Mouse (Mus musculus): ENCODE data around the gene Fchsd2. TPM values are rescaled to one million over a fixed set of nuclear protein-coding genes. Genes with fewer than 3 reads are reported as not detected.
"Not testable (repeated sequence)": the region's sequence is repeated elsewhere in the genome, so short reads cannot be mapped to it uniquely, and the experiment has no call there.

Fchsd2 gene
- polyA plus RNA-seq, 1 experiment from 2014 or later, result 14.8 TPM

DNA sequence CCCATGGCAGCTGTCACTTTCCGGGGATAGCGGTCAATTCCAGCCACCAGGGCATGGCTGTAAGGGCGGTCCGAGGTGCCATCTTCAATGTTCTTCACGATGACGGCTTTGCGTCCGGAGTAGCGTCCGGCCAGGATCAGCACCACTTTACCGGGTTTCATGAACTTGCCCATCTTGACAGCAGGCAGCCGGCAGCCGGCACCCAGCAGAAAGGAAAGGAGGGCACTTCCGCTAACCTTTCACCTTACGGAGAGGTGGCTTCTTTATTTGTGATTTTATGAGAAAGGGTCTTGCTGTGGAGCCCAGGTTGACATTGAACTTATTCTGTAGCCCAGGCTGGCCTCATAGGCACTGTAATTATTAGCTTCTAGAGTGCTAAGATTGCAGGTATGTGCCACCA is 62.2 kb downstream of the Fchsd2 start:
- H3K27me3 ChIP-seq; H3K4me1 ChIP-seq (replicated peaks); H3K9me3 ChIP-seq (replicated peaks); H3K4me2 ChIP-seq; H3K4me3 ChIP-seq; H3K36me3 ChIP-seq; H3K27ac ChIP-seq; ATAC-seq (replicated peaks; ENCODE audit: insufficient number of reproducible peaks, insufficient read depth, low FRiP score, low read depth); H3K9ac ChIP-seq: not testable (repeated sequence)
- 94% methylated on average over 15 of the region's 15 CpGs for WGBS

DNA sequence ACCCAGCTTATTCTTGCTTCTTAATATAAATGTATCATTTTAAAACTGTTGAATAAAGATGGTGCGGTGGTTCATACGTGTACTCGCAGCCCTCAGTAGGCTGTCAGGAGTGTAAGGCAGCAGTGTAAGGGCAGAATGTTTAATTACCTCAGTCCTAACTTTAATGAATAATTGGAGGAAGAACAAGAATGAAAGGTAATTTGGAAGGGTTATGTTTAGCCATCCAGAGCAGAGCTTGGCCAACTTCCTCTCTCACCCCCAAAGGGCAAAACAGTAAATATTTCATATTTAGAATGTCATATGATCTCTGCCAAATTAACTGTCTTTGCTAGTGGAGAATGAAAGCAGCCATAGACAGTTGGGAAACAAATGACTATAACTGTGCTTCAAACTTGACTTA is 62.6 kb downstream of the Fchsd2 start:
- no peak overlapping the region for H3K9ac ChIP-seq
- H3K27me3 ChIP-seq, result no peaks in the 10 kb centered on the region
- ATAC-seq (replicated peaks; ENCODE audit: insufficient number of reproducible peaks, insufficient read depth, low FRiP score, low read depth), result no peak
- H3K27ac ChIP-seq, result no peak overlapping the region
- H3K9me3 ChIP-seq (replicated peaks), result no peaks in the 10 kb centered on the region
- H3K4me2 ChIP-seq, result no peak overlapping the region
- H3K4me1 ChIP-seq (replicated peaks), result no peaks in the 10 kb centered on the region
- no peaks in the 10 kb centered on the region for H3K36me3 ChIP-seq
- no peak overlapping the region for H3K4me3 ChIP-seq
- WGBS, result 92% methylated on average over 3 of the region's 3 CpGs

DNA sequence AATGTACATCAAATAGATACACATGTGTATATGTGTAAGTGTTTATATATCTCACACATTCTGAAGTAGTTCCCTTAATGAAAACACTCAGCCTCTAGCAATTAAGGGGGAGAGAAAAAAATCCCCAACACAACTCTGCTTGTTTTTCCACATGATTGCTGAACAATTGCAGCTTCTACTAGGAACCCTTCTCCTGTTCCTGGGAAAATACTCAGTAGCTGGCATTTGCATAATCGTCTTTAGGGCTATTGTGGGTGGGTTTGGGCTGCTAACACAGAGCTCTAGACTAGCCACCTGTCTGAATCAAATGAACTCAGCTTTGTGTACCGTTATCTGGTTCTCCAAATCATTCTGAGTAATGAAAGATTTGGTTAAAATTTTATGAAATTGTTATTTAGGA is 67.6 kb downstream of the Fchsd2 start:
- Histone ChIP-seq H3K27me3 (no peaks in the 10 kb centered on the region), H3K4me3 (no peak overlapping the region), H3K9me3 (replicated peaks) (no peaks in the 10 kb centered on the region), H3K27ac (no peak overlapping the region), H3K36me3 (no peaks in the 10 kb centered on the region), H3K4me2 (no peak overlapping the region), H3K9ac (no peak overlapping the region), H3K4me1 (replicated peaks) (no peaks in the 10 kb centered on the region)
- ATAC-seq (replicated peaks; ENCODE audit: insufficient number of reproducible peaks, insufficient read depth, low FRiP score, low read depth), result no peak
- 70% methylated on average over 2 of the region's 2 CpGs for WGBS

DNA sequence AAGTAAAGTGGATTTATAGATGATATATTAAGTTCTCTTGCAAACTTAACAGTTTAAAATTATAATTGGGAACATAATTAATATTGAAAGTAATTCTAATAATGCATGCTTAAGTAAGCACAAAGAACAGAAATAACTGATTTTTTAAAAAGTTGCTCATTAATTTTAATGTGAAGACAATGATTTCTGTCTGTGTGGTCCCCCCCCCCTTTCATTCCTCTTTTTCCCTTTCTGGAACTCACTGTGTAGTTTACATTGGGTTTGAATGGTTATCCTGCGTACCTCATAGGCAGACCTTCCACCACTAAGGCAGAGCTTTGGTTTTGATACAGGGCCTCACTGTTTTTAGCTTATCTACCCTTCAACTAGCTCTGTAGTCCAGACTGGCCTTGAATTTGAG is 70.1 kb downstream of the Fchsd2 start:
- ATAC-seq (replicated peaks; ENCODE audit: insufficient number of reproducible peaks, insufficient read depth, low FRiP score, low read depth), result no peak
- Histone ChIP-seq H3K27me3 (no peaks in the 10 kb centered on the region), H3K9ac (no peak overlapping the region), H3K4me1 (replicated peaks) (no peaks in the 10 kb centered on the region), H3K27ac (no peak overlapping the region), H3K4me3 (no peak overlapping the region), H3K4me2 (no peak overlapping the region), H3K9me3 (replicated peaks) (no peaks in the 10 kb centered on the region), H3K36me3 (no peaks in the 10 kb centered on the region)
- WGBS, result 78% methylated on average over 1 of the region's 1 CpGs

DNA sequence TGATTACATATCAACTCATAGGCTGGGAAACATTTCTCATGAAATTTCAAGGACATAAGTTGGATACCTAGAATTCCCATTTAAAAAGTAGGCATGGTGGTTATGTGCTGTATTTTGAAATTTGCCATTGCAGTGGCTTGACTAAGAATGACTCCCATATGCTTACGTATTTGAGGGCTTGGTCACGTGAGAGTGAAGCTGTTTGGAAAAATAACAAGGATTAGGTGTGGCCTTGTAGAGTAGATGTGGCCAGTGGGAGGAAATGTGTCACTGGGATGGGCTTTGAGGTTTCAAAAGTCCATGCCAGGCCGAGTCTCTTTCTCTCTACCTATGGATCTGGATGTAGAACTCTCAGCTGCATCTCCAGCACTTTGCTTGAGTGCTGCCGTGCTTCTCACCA is 71.2 kb downstream of the Fchsd2 start:
- Histone ChIP-seq H3K4me1 (replicated peaks) (no peaks in the 10 kb centered on the region), H3K9ac (no peak overlapping the region), H3K9me3 (replicated peaks) (no peaks in the 10 kb centered on the region), H3K27me3 (no peaks in the 10 kb centered on the region), H3K36me3 (no peaks in the 10 kb centered on the region), H3K4me3 (no peak overlapping the region), H3K27ac (no peak overlapping the region), H3K4me2 (no peak overlapping the region)
- WGBS, result 79% methylated on average over 4 of the region's 4 CpGs
- ATAC-seq (replicated peaks; ENCODE audit: insufficient number of reproducible peaks, insufficient read depth, low FRiP score, low read depth), result no peak

DNA sequence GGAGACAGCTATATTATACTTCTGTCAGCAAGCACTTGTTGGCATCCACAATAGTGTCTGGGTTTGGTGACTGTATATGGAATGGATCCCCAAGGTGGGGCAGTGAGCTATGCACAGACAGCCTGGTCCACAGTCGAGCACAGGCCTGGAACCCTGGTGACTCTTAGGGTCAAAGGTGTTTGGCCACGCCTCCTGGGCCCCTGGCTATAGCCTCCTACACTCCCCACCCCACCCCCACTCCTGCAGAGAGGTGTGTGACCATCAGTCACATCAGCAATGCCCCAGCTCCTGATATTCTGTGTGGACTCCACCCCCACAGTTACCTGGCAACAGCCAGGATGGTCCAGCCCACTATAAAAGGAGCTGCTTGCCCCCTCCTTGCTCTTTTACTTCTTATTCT is 73.9 kb downstream of the Fchsd2 start:
- no peak overlapping the region for H3K4me2 ChIP-seq
- no peak for ATAC-seq (replicated peaks; ENCODE audit: insufficient number of reproducible peaks, insufficient read depth, low FRiP score, low read depth)
- no peak overlapping the region for H3K27ac ChIP-seq
- H3K4me1 ChIP-seq (replicated peaks), result peaks cover 6% of the 10 kb centered on the region
- no peaks in the 10 kb centered on the region for H3K27me3 ChIP-seq
- H3K36me3 ChIP-seq, result no peaks in the 10 kb centered on the region
- no peak overlapping the region for H3K4me3 ChIP-seq
- no peak overlapping the region for H3K9ac ChIP-seq
- WGBS, result 51% methylated on average over 2 of the region's 2 CpGs
- H3K9me3 ChIP-seq (replicated peaks), result no peaks in the 10 kb centered on the region

DNA sequence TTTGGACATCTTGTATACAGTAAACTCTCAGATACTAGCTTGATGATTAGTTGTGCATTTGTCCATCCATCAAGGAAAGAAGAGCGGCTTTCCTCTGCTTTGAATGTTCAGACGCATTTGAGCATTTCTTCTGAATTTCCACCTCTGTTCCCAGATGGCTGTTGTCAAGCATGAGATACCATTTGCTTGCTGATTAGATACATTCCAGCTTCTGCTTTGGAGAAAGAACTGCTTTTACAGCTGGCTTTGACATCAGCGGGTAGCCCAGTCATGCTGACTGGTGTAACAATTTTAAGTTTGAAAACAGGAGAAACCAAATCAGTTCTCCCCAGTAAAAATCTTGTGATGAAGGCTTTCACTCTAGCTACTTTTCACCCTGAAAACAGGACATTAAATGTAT is 77.8 kb downstream of the Fchsd2 start:
- Histone ChIP-seq H3K4me3 (no peak overlapping the region), H3K36me3 (no peaks in the 10 kb centered on the region), H3K27ac (no peak overlapping the region), H3K4me2 (no peak overlapping the region), H3K4me1 (replicated peaks) (peaks cover 6% of the 10 kb centered on the region), H3K9me3 (replicated peaks) (no peaks in the 10 kb centered on the region), H3K9ac (no peak overlapping the region), H3K27me3 (no peaks in the 10 kb centered on the region)
- 23% methylated on average over 3 of the region's 3 CpGs for WGBS
- ATAC-seq (replicated peaks; ENCODE audit: insufficient number of reproducible peaks, insufficient read depth, low FRiP score, low read depth), result no peak

DNA sequence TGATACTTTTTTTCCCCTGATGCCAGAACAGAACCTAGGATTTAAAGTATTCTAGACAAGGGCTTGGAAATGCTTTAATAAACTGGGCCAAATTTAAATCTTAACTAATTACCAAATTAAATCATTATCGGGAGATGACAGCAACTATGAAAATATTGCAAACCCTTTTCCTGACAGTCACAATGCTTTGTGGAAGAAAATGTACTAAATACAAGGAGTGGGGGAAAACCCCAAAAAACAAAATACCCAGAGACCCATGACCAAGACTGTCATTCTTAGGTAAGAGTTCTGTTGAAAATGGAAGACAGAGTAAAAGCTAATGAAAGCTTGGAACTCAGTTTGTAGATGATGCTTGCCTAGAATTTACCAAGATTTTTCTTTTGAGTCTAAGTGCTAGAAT is 78.3 kb downstream of the Fchsd2 start:
- H3K36me3 ChIP-seq, result no peaks in the 10 kb centered on the region
- 85% methylated on average over 1 of the region's 1 CpGs for WGBS
- no peaks in the 10 kb centered on the region for H3K27me3 ChIP-seq
- no peak overlapping the region for H3K9ac ChIP-seq
- H3K9me3 ChIP-seq (replicated peaks), result no peaks in the 10 kb centered on the region
- H3K4me3 ChIP-seq, result no peak overlapping the region
- no peak overlapping the region for H3K4me2 ChIP-seq
- no peak for ATAC-seq (replicated peaks; ENCODE audit: insufficient number of reproducible peaks, insufficient read depth, low FRiP score, low read depth)
- peaks cover 6% of the 10 kb centered on the region for H3K4me1 ChIP-seq (replicated peaks)
- no peak overlapping the region for H3K27ac ChIP-seq

DNA sequence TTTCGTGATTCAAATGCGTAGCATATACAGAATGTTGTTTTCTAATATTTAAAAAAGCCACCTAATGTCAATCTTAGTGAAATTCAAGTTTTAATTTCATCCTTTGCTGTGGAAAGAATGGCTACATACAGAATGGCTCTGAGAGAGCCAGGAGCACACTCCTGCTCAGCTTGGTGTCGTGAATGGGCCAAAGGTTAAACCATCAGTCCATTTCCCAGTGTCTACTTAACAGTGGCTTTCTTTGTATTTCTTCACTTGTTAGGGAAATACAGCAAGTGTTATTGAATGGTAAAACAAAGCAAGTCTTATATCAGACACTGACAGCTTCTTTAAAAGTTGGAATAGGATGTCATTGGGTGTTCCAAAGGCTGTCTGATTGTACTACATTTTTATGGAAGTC is 80.7 kb downstream of the Fchsd2 start:
- Histone ChIP-seq H3K4me2 (no peak overlapping the region), H3K36me3 (no peaks in the 10 kb centered on the region), H3K9me3 (replicated peaks) (no peaks in the 10 kb centered on the region), H3K27ac (no peak overlapping the region), H3K4me1 (replicated peaks) (peaks cover 8% of the 10 kb centered on the region), H3K9ac (no peak overlapping the region), H3K4me3 (no peak overlapping the region), H3K27me3 (no peaks in the 10 kb centered on the region)
- ATAC-seq (replicated peaks; ENCODE audit: insufficient number of reproducible peaks, insufficient read depth, low FRiP score, low read depth), result no peak
- 90% methylated on average over 3 of the region's 3 CpGs for WGBS

DNA sequence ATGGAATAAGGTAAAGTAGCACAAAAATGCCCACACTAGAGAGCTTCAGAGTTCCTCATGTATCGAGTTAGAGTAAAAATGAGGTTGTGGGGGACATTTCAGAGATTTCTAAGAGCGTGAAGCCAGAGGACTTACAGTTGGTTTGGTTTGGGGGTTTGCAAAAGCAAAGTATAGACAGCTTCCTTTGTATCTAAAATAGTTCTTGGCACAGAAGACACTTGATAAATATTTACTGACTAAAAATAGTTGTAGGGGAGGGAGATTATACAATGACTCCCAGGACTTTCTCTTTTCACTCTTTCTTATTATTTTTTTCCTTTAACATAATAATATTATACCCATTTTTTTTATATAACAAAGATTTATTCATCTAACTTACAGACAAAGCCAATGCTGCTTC is 86.1 kb downstream of the Fchsd2 start:
- Histone ChIP-seq H3K4me2 (peak overlapping the region; percentile 45), H3K9ac (no peak overlapping the region), H3K4me1 (replicated peaks) (peaks cover 11% of the 10 kb centered on the region), H3K27me3 (no peaks in the 10 kb centered on the region), H3K36me3 (no peaks in the 10 kb centered on the region), H3K27ac (peak overlapping the region; percentile 73), H3K9me3 (replicated peaks) (no peaks in the 10 kb centered on the region), H3K4me3 (no peak overlapping the region)
- 33% methylated on average over 2 of the region's 2 CpGs for WGBS
- no peak for ATAC-seq (replicated peaks; ENCODE audit: insufficient number of reproducible peaks, insufficient read depth, low FRiP score, low read depth)

DNA sequence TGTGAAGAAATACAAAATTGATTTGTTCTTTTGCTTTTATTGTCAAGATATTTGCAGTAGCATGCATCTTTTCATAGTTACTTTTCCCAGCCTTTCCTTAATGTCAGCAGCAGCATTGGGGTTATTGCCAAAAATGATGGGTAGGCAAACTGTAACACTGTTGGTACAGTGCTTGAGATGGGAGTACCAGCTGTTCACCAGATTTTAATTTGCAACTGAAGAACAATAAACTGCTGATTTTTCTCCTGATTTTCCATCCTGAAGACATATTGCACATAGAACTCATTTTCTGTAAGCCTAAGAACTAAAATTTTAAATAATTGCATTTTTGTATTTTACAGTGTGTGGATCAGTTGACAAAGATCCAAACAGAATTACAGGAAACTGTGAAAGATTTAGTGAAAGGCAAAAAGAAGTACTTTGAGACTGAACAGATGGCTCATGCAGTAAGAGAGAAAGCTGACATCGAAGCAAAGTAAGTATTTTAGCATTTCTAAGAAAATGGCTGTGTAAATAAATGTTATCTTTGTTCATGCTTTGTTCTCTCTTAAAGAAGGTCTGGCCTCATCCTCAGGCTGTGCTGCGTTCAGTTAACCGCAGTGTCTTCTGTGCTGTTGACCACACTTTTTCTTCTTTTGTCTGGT is 98.8 kb downstream of the Fchsd2 start:
- H3K27me3 ChIP-seq, result no peaks in the 10 kb centered on the region
- H3K9ac ChIP-seq, result no peak overlapping the region
- H3K4me3 ChIP-seq, result no peak overlapping the region
- WGBS, result 66% methylated on average over 3 of the region's 3 CpGs
- ATAC-seq (replicated peaks; ENCODE audit: insufficient number of reproducible peaks, insufficient read depth, low FRiP score, low read depth), result no peak
- no peaks in the 10 kb centered on the region for H3K4me1 ChIP-seq (replicated peaks)
- 0 out of 2 replicates have a peak overlapping the region, but pooled peaks have one; percentile 9 for H3K27ac ChIP-seq
- no peaks in the 10 kb centered on the region for H3K9me3 ChIP-seq (replicated peaks)
- H3K36me3 ChIP-seq, result peaks cover 8% of the 10 kb centered on the region
- H3K4me2 ChIP-seq, result no peak overlapping the region

DNA sequence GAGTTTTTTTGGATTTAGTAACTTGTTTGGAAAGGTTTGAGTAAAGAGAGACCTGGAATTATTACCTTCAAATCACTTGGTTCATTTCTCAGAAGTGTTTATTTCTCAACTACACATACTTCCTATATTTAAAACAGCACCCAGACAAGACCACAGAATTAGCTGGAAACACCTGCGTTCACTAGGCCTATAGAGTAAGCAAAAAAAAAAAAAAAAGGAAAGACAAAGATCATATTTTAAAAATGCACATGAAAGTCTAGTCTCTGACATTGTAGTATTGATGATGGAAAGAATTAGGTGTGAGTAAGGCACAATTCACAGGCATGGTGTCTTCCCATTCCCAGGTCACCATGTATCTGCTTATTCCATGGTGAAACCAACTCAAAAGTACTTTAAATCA is 118.2 kb downstream of the Fchsd2 start:
- no peak for ATAC-seq (replicated peaks; ENCODE audit: insufficient number of reproducible peaks, insufficient read depth, low FRiP score, low read depth)
- H3K9me3 ChIP-seq (replicated peaks), result no peaks in the 10 kb centered on the region
- H3K4me2 ChIP-seq, result no peak overlapping the region
- peaks cover 4% of the 10 kb centered on the region; the same call in 1 of the 2 replicates for H3K36me3 ChIP-seq
- no peak overlapping the region for H3K4me3 ChIP-seq
- 85% methylated on average over 1 of the region's 1 CpGs for WGBS
- H3K27me3 ChIP-seq, result no peaks in the 10 kb centered on the region
- H3K27ac ChIP-seq, result no peak overlapping the region
- 0 out of 2 replicates have a peak, but pooled peaks cover 2% of the 10 kb centered on the region for H3K4me1 ChIP-seq (replicated peaks)
- no peak overlapping the region for H3K9ac ChIP-seq

Data from heart, embryonic 15.5 days (tissue).